Mouse (Mus musculus) liver, postnatal 0 days (tissue): ENCODE measurements around the gene Myom1.

Experiments
- CTCF ChIP-seq: sonication (generic); IDR thresholded peaks from 2 replicates; pipeline ENCODE4 v1.5.1; 2016; ENCODE audit warnings: antibody characterized with exemption, low read depth
- EP300 ChIP-seq: IDR thresholded peaks from 2 replicates; pipeline ENCODE4 v1.6.1; 2016; ENCODE audit warnings: antibody characterized with exemption, low read depth, mild to moderate bottlenecking

- TF ChIP-seq CTCF (no peak), EP300 (no peak)
These were observed 43.2 kb downstream of the Myom1 start for GRCm38 (mm10) chr17:71045591-71045990.
